Mouse (Mus musculus) left cerebral cortex, postnatal 4 days (tissue): Measurements from ENCODE around the gene Paics. TPM values are rescaled to one million over a fixed set of nuclear protein-coding genes. Genes with fewer than 3 reads are reported as not detected.

ENCODE experiments used
- DNase-seq: peaks from one replicate; pipeline ENCODE4 v3.0.0-alpha.2; 2022
- intact Hi-C: fragments of 180-260 bp; cut with DNase I; formaldehyde crosslinking; loops from one replicate; pipeline ENCODE4 v1.15.1; 2025
- total RNA-seq, 2 experiments: library from RNA; stranded (reverse); gene quantifications; 2 replicates each; pipeline ENCODE4 v1.2.3; 2021

The Paics gene
- total RNA-seq, 2 experiments from 2014 or later: 109 to 118 TPM

- intact Hi-C loops: no loop called here
These were observed 53.1 kb downstream of the Paics start, which contains the start of gene Arl9 for GRCm38 (mm10) chr5:77004051-77004821. Arl9 (plus strand) TSS chr5:77004055.

GRCm38 (mm10) chr5:77010352-77010751, 59.2 kb downstream of the Paics start:
- intact Hi-C loops: no loop called here
- no peak for DNase-seq

More at GRCm38 (mm10) chr5:77004051-77004821, 53.1 kb downstream of the Paics start, which contains the start of gene Arl9:
- no peak for DNase-seq

DNA sequence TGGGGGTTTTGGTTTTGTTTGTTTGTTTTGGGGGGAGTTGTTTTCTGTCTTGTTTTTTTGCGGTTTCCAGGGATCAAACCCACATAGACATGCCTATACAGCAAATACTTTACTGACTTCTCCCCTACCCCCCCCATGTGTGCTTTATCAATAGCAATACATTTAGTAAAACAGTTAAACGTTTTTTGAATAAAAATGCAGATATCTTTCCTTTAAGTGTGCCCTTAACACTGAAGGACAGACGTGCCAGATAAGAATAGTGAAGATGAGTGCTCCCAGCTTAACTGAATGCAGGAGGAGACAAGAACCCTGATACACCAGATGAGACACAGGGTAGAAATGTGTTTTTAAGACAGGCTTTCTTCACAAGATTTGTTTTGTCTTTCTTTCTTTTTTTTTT, 60.0 kb downstream of the Paics start:
- intact Hi-C loops: no loop called here
- DNase-seq: no peak

DNA sequence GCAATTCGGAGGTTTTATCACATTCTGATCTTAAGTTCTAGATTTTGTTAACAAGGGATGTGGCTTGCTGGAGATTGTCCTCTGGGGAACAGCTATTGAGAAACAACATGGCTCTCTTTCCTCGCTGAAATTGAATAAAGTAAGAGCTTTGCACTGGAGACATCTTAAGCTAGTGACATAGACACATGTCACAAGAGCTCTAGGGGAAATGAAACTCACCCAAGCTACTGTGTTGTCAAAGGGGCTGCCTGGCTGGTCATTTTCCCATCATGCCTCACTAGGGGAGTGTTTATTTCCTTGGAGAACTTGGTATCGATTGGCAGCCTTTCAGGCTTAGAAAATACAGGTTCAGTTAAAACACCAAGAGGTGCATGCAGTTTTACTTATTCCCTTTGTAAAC, 62.1 kb downstream of the Paics start:
- intact Hi-C loops: no loop called here
- DNase-seq: no peak

DNA sequence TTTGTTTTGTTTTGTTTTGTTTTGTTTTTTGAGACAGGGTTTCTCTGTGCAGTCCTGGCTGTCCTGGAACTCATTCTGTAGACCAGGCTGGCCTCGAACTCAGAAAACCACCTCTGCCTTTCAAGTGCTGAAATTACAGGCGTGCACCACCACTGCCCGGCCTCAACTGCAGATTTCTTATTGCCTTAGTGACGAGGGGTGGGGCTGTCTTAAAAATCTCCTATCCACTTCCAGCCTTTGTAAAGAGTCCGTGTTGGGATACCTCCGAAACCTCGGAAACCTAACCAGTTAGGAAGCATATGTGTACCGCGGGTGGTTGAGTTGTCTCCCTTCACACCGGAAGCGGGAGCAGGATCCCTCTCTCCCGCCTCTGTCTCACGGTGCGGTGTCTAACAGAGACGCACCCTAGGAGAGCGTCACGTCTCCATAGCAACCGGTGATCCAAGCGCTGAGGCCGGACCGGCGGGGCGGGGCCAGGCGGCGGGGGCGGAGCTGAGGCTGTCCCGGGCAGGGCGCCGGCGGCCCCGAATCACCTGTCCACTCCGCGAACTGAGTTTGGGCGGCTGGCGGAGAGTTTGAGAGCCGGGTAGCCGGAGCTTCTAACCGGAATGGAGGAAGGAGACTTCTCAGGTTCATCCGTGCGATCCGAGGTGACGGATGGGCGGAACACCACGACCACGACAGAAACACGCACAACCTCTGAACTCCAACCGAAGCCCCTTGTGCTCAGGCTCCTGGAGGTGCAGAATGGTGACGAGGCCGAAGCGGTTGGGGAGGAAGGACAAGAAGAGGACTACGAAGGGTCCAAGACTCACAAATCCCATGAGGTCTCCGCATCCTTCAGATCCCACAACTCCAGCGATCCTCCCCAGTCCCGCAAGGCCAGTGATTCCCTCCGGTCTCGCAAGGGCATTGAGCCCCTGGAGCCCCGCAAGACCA, 64.7 kb downstream of the Paics start, which contains the start of gene Thegl:
Thegl (plus strand) TSS at position 480 of the 939 bp plus-strand sequence.
- intact Hi-C loops: no loop called here
- DNase-seq: peak; percentile 71

Other genes starting within 250 kb of the Paics start
- gene Aasdh, start 45.8 kb upstream of the Paics start, total RNA-seq: 10 to 100 TPM; 25.5 to 27.0 TPM
- gene Ppat, start 271 bp downstream of the Paics start, total RNA-seq: 10 to 100 TPM; 19.8 to 22.0 TPM
- gene Srp72, start 23.4 kb downstream of the Paics start, total RNA-seq: 100 to 1,000 TPM; 121 to 134 TPM
- gene Arl9, start 52.7 kb downstream of the Paics start, total RNA-seq: under 1 TPM in 1 of 2 experiments, not detected in 1; 0.88 TPM
- 1 to 10 TPM; 2.7 to 3.3 TPM for gene Thegl, start 64.7 kb downstream of the Paics start, total RNA-seq
- 10 to 100 TPM; 11.1 to 13.7 TPM for gene Hopx, start 163.8 kb downstream of the Paics start, total RNA-seq